Mouse (Mus musculus) heart, embryonic 12.5 days (tissue): ENCODE measurements around the gene Ece1. TPM values are rescaled to one million over a fixed set of nuclear protein-coding genes. Genes with fewer than 3 reads are reported as not detected.

Experiments used
- ATAC-seq: fragments of 200-750 bp; cut with Nextera tagmentation; 2 replicates; pipeline ENCODE4 v1.8.0; 2017; ENCODE audit warnings: moderate TSS enrichment, moderate library complexity; ENCODE audit not compliant: insufficient number of reproducible peaks, low FRiP score
- H3K27ac ChIP-seq: fragments of 300-500 bp; sonication (generic); 2 replicates; pipeline ENCODE4 v1.5.1; 2016; ENCODE audit warnings: mild to moderate bottlenecking, moderate library complexity; ENCODE audit not compliant: poor library complexity, severe bottlenecking
- H3K27me3 ChIP-seq: fragments of 300-500 bp; sonication (generic); replicated peaks from 2 replicates; pipeline ENCODE4 v1.6.1; 2016; ENCODE audit warnings: mild to moderate bottlenecking, moderate library complexity
- H3K36me3 ChIP-seq: fragments of 300-500 bp; sonication (generic); 2 replicates; pipeline ENCODE4 v1.6.1; 2016; ENCODE audit warnings: mild to moderate bottlenecking, moderate library complexity
- H3K4me1 ChIP-seq: fragments of 300-500 bp; sonication (generic); replicated peaks from 2 replicates; pipeline ENCODE4 v1.6.1; 2016; ENCODE audit warnings: mild to moderate bottlenecking
- H3K4me2 ChIP-seq: fragments of 300-500 bp; sonication (generic); 2 replicates; pipeline ENCODE4 v1.6.1; 2016; ENCODE audit warnings: mild to moderate bottlenecking, moderate library complexity
- H3K4me3 ChIP-seq: fragments of 300-500 bp; sonication (generic); 2 replicates; pipeline ENCODE4 v1.5.1; 2016; ENCODE audit warnings: mild to moderate bottlenecking
- H3K9ac ChIP-seq: fragments of 300-500 bp; sonication (generic); 2 replicates; pipeline ENCODE4 v1.6.1; 2016; ENCODE audit warnings: mild to moderate bottlenecking, moderate library complexity
- H3K9me3 ChIP-seq: fragments of 300-500 bp; sonication (generic); replicated peaks from 2 replicates; pipeline ENCODE4 v1.6.1; 2016; ENCODE audit warnings: mild to moderate bottlenecking, moderate library complexity
- WGBS: fragments of 180-500 bp; shearing (Covaris S2); methylation state at CpG from one replicate; pipeline ENCODE4 v1.1.7; 2016; 5-methylcytosine and 5-hydroxymethylcytosine counted together
- polyA plus RNA-seq: library from polyadenylated mRNA; unstranded; fragments of >200 nt; fragmentation: Nextera tagmentation; extraction: Ambion mirVana; gene quantifications from 2 replicates; pipeline ENCODE4 v1.2.1, GENCODE M21; 2016

The Ece1 gene
- polyA plus RNA-seq, 1 experiment from 2014 or later = 122 TPM

DNA sequence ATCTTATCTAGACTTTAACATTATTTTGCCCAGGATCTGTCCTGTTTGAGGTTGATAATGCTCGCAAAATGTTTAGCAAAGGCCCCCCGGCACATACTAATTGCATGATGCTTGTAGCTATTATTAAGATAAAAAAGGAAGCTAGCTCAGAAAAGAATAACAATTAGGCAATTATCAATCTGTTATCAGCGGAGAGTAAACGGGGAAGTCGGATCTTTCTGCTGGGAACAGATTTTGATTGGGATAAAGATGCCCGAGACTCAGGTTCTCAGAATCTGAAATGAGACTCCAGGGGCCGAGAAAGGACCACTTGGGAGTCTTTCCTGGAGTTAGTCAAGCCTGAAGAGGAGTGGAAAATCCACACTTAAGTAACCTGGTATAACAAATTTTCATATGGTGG is 129.2 kb downstream of the Ece1 start:
- H3K4me3 ChIP-seq = no peak overlapping the region
- 60% methylated on average over 7 of the region's 7 CpGs for WGBS
- H3K4me1 ChIP-seq = peaks cover 28% of the 10 kb centered on the region
- no peaks in the 10 kb centered on the region for H3K27me3 ChIP-seq
- no peak overlapping the region for H3K9ac ChIP-seq
- H3K36me3 ChIP-seq = peaks cover 2% of the 10 kb centered on the region
- 0 out of 2 replicates have a peak, but pooled peaks cover 3% of the 10 kb centered on the region for H3K9me3 ChIP-seq
- no peak overlapping the region for H3K27ac ChIP-seq
- no peak for ATAC-seq
- H3K4me2 ChIP-seq = no peak overlapping the region

GRCm38 (mm10) chr4:137992890-137993289 is 130.9 kb downstream of the Ece1 start, which contains the start of gene Eif4g3:
Gene Eif4g3, plus strand, starts transcription at chr4:137993022.
- Histone ChIP-seq H3K27me3 (no peaks in the 10 kb centered on the region), H3K4me1 (peaks cover 34% of the 10 kb centered on the region), H3K4me3 (peak within 1 kb of the TSS; percentile 92), H3K27ac (peak within 1 kb of the TSS; percentile 89), H3K9me3 (0 out of 2 replicates have a peak, but pooled peaks cover 3% of the 10 kb centered on the region), H3K4me2 (peak within 1 kb of the TSS; percentile 80), H3K36me3 (peaks cover 10% of the 10 kb centered on the region), H3K9ac (peak within 1 kb of the TSS; percentile 98)
- ATAC-seq = peak; percentile 51; the same call in 1 of the 2 replicates
- 3% methylated on average over 39 of the region's 39 CpGs for WGBS

DNA sequence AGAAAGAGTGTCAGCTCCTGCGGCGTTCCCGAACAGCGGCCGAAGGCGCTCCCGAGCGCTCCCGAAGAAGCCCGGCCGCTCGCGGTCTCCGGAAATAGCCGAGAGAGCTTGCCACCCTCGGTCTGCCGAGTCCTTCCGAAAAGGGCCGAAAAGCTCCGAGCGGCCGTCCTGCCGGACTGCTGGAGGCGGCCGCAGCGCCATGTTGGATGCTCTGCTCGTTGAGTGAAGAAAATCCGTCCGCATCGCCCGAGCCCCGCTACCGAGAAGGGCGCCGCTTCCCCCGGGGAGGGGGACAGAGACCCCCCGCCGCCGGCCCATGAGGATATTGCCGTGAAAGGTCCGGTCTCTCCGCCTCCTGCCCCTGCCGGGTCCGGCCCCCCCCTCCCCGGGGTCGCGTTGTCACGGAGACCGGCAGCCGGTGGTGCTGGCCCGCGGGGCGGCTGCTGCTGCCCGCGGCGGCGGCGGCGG is 131.3 kb downstream of the Ece1 start:
- peak overlapping the region; percentile 80 for H3K4me2 ChIP-seq
- ATAC-seq = peak; percentile 94
- peaks cover 31% of the 10 kb centered on the region for H3K4me1 ChIP-seq
- H3K4me3 ChIP-seq = peak overlapping the region; percentile 92
- WGBS = under 1% methylated on average over 56 of the region's 59 CpGs
- H3K9me3 ChIP-seq = 0 out of 2 replicates have a peak, but pooled peaks cover 3% of the 10 kb centered on the region
- peak overlapping the region; percentile 89 for H3K27ac ChIP-seq
- peaks cover 14% of the 10 kb centered on the region for H3K36me3 ChIP-seq
- H3K27me3 ChIP-seq = no peaks in the 10 kb centered on the region
- H3K9ac ChIP-seq = peak overlapping the region; percentile 98

GRCm38 (mm10) chr4:137993821-137994561 is 132.0 kb downstream of the Ece1 start:
- H3K27ac ChIP-seq = peak overlapping the region; percentile 89
- H3K9me3 ChIP-seq = 0 out of 2 replicates have a peak, but pooled peaks cover 4% of the 10 kb centered on the region
- peaks cover 31% of the 10 kb centered on the region for H3K4me1 ChIP-seq
- WGBS = under 1% methylated on average over 56 of the region's 60 CpGs
- peak overlapping the region; percentile 80 for H3K4me2 ChIP-seq
- H3K9ac ChIP-seq = peak overlapping the region; percentile 98
- H3K4me3 ChIP-seq = peak overlapping the region; percentile 92
- ATAC-seq = peak; percentile 22
- H3K36me3 ChIP-seq = peaks cover 21% of the 10 kb centered on the region
- no peaks in the 10 kb centered on the region for H3K27me3 ChIP-seq

GRCm38 (mm10) chr4:137994562-137995336 is 132.7 kb downstream of the Ece1 start:
- Histone ChIP-seq H3K9ac (peak overlapping the region; percentile 98), H3K36me3 (peaks cover 28% of the 10 kb centered on the region), H3K4me2 (peak overlapping the region; percentile 80), H3K27me3 (no peaks in the 10 kb centered on the region), H3K9me3 (0 out of 2 replicates have a peak, but pooled peaks cover 6% of the 10 kb centered on the region), H3K4me3 (peak overlapping the region; percentile 92), H3K4me1 (peaks cover 37% of the 10 kb centered on the region), H3K27ac (peak overlapping the region; percentile 89; the same call in 1 of the 2 replicates)
- 41% methylated on average over 12 of the region's 12 CpGs for WGBS
- no peak for ATAC-seq

DNA sequence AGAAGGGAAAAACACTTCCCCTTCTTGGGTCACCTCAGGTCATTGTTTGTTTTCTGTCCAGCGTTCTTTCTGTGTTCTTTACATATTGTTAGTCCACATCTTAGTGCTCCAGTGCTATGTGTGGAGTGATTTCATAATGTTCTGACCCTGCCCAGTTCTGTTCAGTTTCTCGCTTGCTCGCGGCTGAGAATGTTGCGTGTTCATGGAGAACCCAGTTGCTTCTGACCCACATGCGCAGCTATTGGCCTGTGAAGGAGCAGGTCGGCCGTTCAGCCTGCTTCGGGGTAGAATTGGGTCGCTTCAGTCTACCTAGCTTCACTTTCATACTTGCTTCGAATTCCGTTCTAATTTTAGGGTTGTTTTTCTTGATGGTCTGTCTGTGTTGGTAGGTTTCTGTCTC is 133.4 kb downstream of the Ece1 start:
- peak overlapping the region; percentile 58 for H3K9ac ChIP-seq
- no peak for ATAC-seq
- peaks cover 32% of the 10 kb centered on the region for H3K36me3 ChIP-seq
- WGBS = 60% methylated on average over 12 of the region's 12 CpGs
- peaks cover 42% of the 10 kb centered on the region for H3K4me1 ChIP-seq
- H3K9me3 ChIP-seq = 0 out of 2 replicates have a peak, but pooled peaks cover 6% of the 10 kb centered on the region
- peak overlapping the region; percentile 92 for H3K4me3 ChIP-seq
- H3K27me3 ChIP-seq = no peaks in the 10 kb centered on the region
- H3K27ac ChIP-seq = no peak overlapping the region
- peak overlapping the region; percentile 80 for H3K4me2 ChIP-seq

DNA sequence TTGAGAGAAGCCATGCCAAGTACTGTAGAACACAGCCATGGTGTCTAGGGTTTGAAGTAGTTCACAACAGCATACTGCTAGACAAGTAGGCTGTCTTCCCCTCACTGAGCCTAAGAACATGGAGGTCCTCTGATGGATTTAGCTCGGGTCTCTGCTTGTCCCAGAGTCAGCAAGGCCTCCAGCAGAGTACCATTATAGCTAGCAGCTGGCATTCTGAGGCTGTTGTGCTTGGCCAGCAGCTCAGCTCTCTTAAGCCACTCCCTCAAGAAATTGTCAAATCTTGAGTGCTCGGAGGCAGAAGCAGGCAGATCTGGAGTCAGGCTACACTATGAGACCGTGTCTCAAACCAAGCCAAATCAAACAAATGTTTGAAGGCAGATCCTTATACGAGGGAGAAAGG is 136.2 kb downstream of the Ece1 start:
- peaks cover 53% of the 10 kb centered on the region for H3K36me3 ChIP-seq
- no peak overlapping the region for H3K27ac ChIP-seq
- 71% methylated on average over 4 of the region's 4 CpGs for WGBS
- no peak overlapping the region for H3K9ac ChIP-seq
- H3K27me3 ChIP-seq = no peaks in the 10 kb centered on the region
- H3K4me2 ChIP-seq = no peak overlapping the region
- H3K4me1 ChIP-seq = peaks cover 51% of the 10 kb centered on the region
- ATAC-seq = no peak
- 0 out of 2 replicates have a peak, but pooled peaks cover 2% of the 10 kb centered on the region for H3K9me3 ChIP-seq
- H3K4me3 ChIP-seq = no peak overlapping the region

GRCm38 (mm10) chr4:138000682-138001081 is 138.6 kb downstream of the Ece1 start:
- peak overlapping the region; percentile 4; the same call in 1 of the 2 replicates for H3K4me3 ChIP-seq
- no peak for ATAC-seq
- peaks cover 37% of the 10 kb centered on the region for H3K4me1 ChIP-seq
- 22% methylated on average over 7 of the region's 7 CpGs for WGBS
- H3K27me3 ChIP-seq = no peaks in the 10 kb centered on the region
- H3K9ac ChIP-seq = no peak overlapping the region
- H3K27ac ChIP-seq = peak overlapping the region; percentile 70
- H3K36me3 ChIP-seq = peaks cover 66% of the 10 kb centered on the region
- H3K4me2 ChIP-seq = peak overlapping the region; percentile 37
- 0 out of 2 replicates have a peak, but pooled peaks cover 2% of the 10 kb centered on the region for H3K9me3 ChIP-seq

GRCm38 (mm10) chr4:138003909-138004610 is 142.0 kb downstream of the Ece1 start:
- H3K4me2 ChIP-seq = no peak overlapping the region
- 75% methylated on average over 11 of the region's 11 CpGs for WGBS
- no peak overlapping the region for H3K9ac ChIP-seq
- H3K27me3 ChIP-seq = no peaks in the 10 kb centered on the region
- peaks cover 57% of the 10 kb centered on the region for H3K36me3 ChIP-seq
- H3K27ac ChIP-seq = no peak overlapping the region
- H3K9me3 ChIP-seq = 0 out of 2 replicates have a peak, but pooled peaks cover under 1% of the 10 kb centered on the region
- H3K4me1 ChIP-seq = peaks cover 25% of the 10 kb centered on the region
- no peak for ATAC-seq
- no peak overlapping the region for H3K4me3 ChIP-seq

DNA sequence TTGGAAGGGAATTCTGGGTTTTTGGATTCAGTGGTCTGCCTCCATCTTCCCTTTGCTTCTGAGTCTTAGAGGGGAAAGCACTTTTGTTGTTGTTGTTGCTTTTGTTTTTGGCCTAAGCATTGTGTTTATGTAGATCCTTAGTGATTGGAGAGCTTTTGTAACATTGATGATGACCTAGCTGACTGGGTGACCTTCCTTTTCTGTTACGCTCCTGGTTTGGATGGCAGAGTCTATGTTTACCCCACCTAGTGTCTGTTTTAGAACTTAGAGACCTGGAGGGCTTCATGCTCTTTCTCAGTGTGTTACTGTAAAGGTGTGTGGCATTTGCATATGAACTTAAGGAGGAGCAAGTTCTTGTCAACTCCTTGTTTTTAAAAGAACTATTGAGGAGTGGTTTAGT is 143.7 kb downstream of the Ece1 start:
- 92% methylated on average over 1 of the region's 1 CpGs for WGBS
- no peak for ATAC-seq
- Histone ChIP-seq H3K9me3 (no peaks in the 10 kb centered on the region), H3K9ac (no peak overlapping the region), H3K27me3 (no peaks in the 10 kb centered on the region), H3K4me3 (no peak overlapping the region), H3K4me1 (peaks cover 10% of the 10 kb centered on the region), H3K36me3 (peaks cover 54% of the 10 kb centered on the region), H3K4me2 (no peak overlapping the region), H3K27ac (no peak overlapping the region)
